Mouse (Mus musculus) olfactory bulb, adult 2 months (tissue): ENCODE results near the gene Ctnnd2.

Source experiments
- CTCF ChIP-seq: fragments of 200-500 bp; IDR thresholded peaks from 2 replicates; pipeline ENCODE4 v1.5.1; 2012; ENCODE audit warnings: low read depth, mild to moderate bottlenecking, low read length, moderate library complexity; ENCODE audit not compliant: insufficient read depth
- POLR2A ChIP-seq: fragments of 200-500 bp; IDR thresholded peaks from 2 replicates; pipeline ENCODE4 v1.6.1; 2012; ENCODE audit warnings: mild to moderate bottlenecking, low read depth, low read length, moderate library complexity; ENCODE audit not compliant: insufficient read depth

DNA sequence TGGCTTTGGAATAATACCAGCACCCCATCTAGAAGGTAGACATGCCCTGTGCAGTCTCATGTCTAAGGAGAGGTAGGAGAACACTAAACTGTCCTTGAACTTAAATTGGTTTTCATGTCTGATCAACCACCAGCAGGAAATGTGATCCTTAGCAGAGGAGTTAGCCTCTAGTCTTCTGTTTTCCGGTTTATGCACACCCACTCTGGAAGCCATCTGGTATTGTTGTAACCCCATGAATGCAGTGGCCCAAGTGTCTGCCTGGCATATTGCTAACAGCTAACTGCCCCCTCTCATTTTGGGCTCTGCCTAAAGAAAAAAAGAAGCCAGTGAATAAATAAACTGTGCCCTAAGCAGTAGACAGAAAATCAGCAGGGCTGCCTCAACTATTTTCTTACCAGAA, 849.6 kb downstream of the Ctnnd2 start:
- TF ChIP-seq CTCF (no peak), POLR2A (no peak)
